Mouse (Mus musculus) kidney, postnatal 0 days (tissue): ENCODE results near the gene Cdk17. TPM values are rescaled to one million over a fixed set of nuclear protein-coding genes. Genes with fewer than 3 reads are reported as not detected.

Experiments
- ATAC-seq: fragments of 200-750 bp; cut with Nextera tagmentation; replicated peaks from 2 replicates; pipeline ENCODE4 v1.8.0; 2017; ENCODE audit warnings: low read depth, moderate number of reproducible peaks, moderate TSS enrichment, moderate library complexity; ENCODE audit not compliant: low FRiP score
- DNase-seq: peaks from one replicate; pipeline ENCODE4 v3.0.0-alpha.2; 2016; ENCODE audit warnings: low spot score
- H3K27ac ChIP-seq: fragments of 300-500 bp; sonication (generic); 2 replicates; pipeline ENCODE4 v1.5.1; 2014; ENCODE audit warnings: mild to moderate bottlenecking
- H3K27me3 ChIP-seq: fragments of 300-500 bp; sonication (generic); 2 replicates; pipeline ENCODE4 v1.6.1; 2014; ENCODE audit warnings: low read length, mixed read lengths; ENCODE audit not compliant: insufficient read depth
- H3K36me3 ChIP-seq: fragments of 300-500 bp; sonication (generic); 2 replicates; pipeline ENCODE4 v1.6.1; 2014; ENCODE audit warnings: low read length, mixed read lengths; ENCODE audit not compliant: insufficient read depth
- H3K4me1 ChIP-seq: fragments of 300-500 bp; sonication (generic); replicated peaks from 2 replicates; pipeline ENCODE4 v1.6.1; 2014; ENCODE audit warnings: antibody characterized with exemption, low read length, mixed read lengths; ENCODE audit not compliant: insufficient read depth
- H3K4me2 ChIP-seq: fragments of 300-500 bp; sonication (generic); 2 replicates; pipeline ENCODE4 v1.6.1; 2014; ENCODE audit warnings: mild to moderate bottlenecking, low read length, moderate library complexity, mixed read lengths
- H3K4me3 ChIP-seq: fragments of 300-500 bp; sonication (generic); replicated peaks from 2 replicates; pipeline ENCODE4 v1.5.1; 2014; ENCODE audit warnings: low read depth, low read length
- H3K9ac ChIP-seq: fragments of 300-500 bp; sonication (generic); 2 replicates; pipeline ENCODE4 v1.6.1; 2014; ENCODE audit warnings: low read depth, low read length
- H3K9me3 ChIP-seq: fragments of 300-500 bp; sonication (generic); replicated peaks from 2 replicates; pipeline ENCODE4 v1.6.1; 2016; ENCODE audit warnings: low read length, inconsistent platforms, mixed read lengths
- CTCF ChIP-seq: IDR thresholded peaks from 2 replicates; pipeline ENCODE4 v1.5.1; 2016; ENCODE audit warnings: antibody characterized with exemption, low read depth, mild to moderate bottlenecking, moderate library complexity
- WGBS: fragments of 180-500 bp; shearing (Covaris S2); extraction: QIAGEN DNeasy Blood & Tissue Kit; methylation state at CpG from one replicate; pipeline ENCODE4 v1.1.7; 2014; 5-methylcytosine and 5-hydroxymethylcytosine counted together
- polyA plus RNA-seq: library from polyadenylated mRNA; unstranded; fragments of >200 nt; fragmentation: Nextera tagmentation; extraction: Ambion mirVana; gene quantifications from 2 replicates; pipeline ENCODE4 v1.2.1, GENCODE M21; 2015

The Cdk17 gene
- polyA plus RNA-seq, 1 experiment from 2014 or later, result 16.4 TPM

- no peak for DNase-seq
- no peaks in the 10 kb centered on the region for H3K27me3 ChIP-seq
- H3K4me2 ChIP-seq, result no peak overlapping the region
- no peaks in the 10 kb centered on the region for H3K9me3 ChIP-seq
- H3K36me3 ChIP-seq, result peaks cover 6% of the 10 kb centered on the region; the same call in 1 of the 2 replicates
- no peak; the same call in 1 of the 2 replicates for ATAC-seq
- H3K4me1 ChIP-seq, result 0 out of 2 replicates have a peak, but pooled peaks cover 11% of the 10 kb centered on the region
- WGBS, result 61% methylated on average over 6 of the region's 6 CpGs
- no peak for TF ChIP-seq CTCF
- H3K9ac ChIP-seq, result no peak overlapping the region
- no peak overlapping the region for H3K27ac ChIP-seq
- H3K4me3 ChIP-seq, result no peak overlapping the region
These were observed 92.5 kb downstream of the Cdk17 start for GRCm38 (mm10) chr10:93253156-93253555.

GRCm38 (mm10) chr10:93255294-93255693 lies 94.6 kb downstream of the Cdk17 start:
- Histone ChIP-seq H3K27ac (peak overlapping the region; percentile 42; the same call in 1 of the 2 replicates), H3K36me3 (peaks cover 11% of the 10 kb centered on the region; the same call in 1 of the 2 replicates), H3K4me2 (no peak overlapping the region), H3K4me1 (0 out of 2 replicates have a peak, but pooled peaks cover 11% of the 10 kb centered on the region), H3K9ac (no peak overlapping the region), H3K27me3 (no peaks in the 10 kb centered on the region), H3K4me3 (no peak overlapping the region), H3K9me3 (no peaks in the 10 kb centered on the region)
- 56% methylated on average over 13 of the region's 13 CpGs for WGBS
- no peak for TF ChIP-seq CTCF
- ATAC-seq (no peak), DNase-seq (no peak)

GRCm38 (mm10) chr10:93259826-93260225 lies 99.2 kb downstream of the Cdk17 start:
- Histone ChIP-seq H3K9ac (no peak overlapping the region), H3K36me3 (0 out of 2 replicates have a peak, but pooled peaks cover 15% of the 10 kb centered on the region), H3K27me3 (no peaks in the 10 kb centered on the region), H3K9me3 (no peaks in the 10 kb centered on the region), H3K4me2 (no peak overlapping the region), H3K27ac (no peak overlapping the region), H3K4me3 (no peak overlapping the region), H3K4me1 (peaks cover 16% of the 10 kb centered on the region)
- DNase-seq (no peak), ATAC-seq (no peak)
- WGBS, result 63% methylated on average over 5 of the region's 5 CpGs
- TF ChIP-seq CTCF, result no peak

GRCm38 (mm10) chr10:93261132-93261980 lies 100.7 kb downstream of the Cdk17 start:
- Histone ChIP-seq H3K36me3 (0 out of 2 replicates have a peak, but pooled peaks cover 16% of the 10 kb centered on the region), H3K4me2 (peak overlapping the region; percentile 39), H3K9me3 (no peaks in the 10 kb centered on the region), H3K4me1 (peaks cover 11% of the 10 kb centered on the region), H3K9ac (no peak overlapping the region), H3K27ac (peak overlapping the region; percentile 81), H3K4me3 (no peak overlapping the region), H3K27me3 (no peaks in the 10 kb centered on the region)
- DNase-seq (no peak), ATAC-seq (peak; percentile 46; the same call in 1 of the 2 replicates)
- WGBS, result 20% methylated on average over 16 of the region's 16 CpGs
- no peak for TF ChIP-seq CTCF

- H3K4me3 ChIP-seq, result no peak overlapping the region
- no peaks in the 10 kb centered on the region for H3K27me3 ChIP-seq
- peak; percentile 80 for ATAC-seq
- H3K4me2 ChIP-seq, result peak overlapping the region; percentile 39
- peak overlapping the region; percentile 81 for H3K27ac ChIP-seq
- H3K36me3 ChIP-seq, result 0 out of 2 replicates have a peak, but pooled peaks cover 16% of the 10 kb centered on the region
- 7% methylated on average over 15 of the region's 15 CpGs for WGBS
- peaks cover 11% of the 10 kb centered on the region for H3K4me1 ChIP-seq
- DNase-seq, result peak; percentile 72
- H3K9ac ChIP-seq, result no peak overlapping the region
- no peaks in the 10 kb centered on the region for H3K9me3 ChIP-seq
- no peak for TF ChIP-seq CTCF
These were observed 101.4 kb downstream of the Cdk17 start for GRCm38 (mm10) chr10:93261981-93262499.

GRCm38 (mm10) chr10:93263431-93263830 lies 102.8 kb downstream of the Cdk17 start:
- no peak for TF ChIP-seq CTCF
- no peak overlapping the region for H3K4me3 ChIP-seq
- H3K27ac ChIP-seq, result peak overlapping the region; percentile 31; the same call in 1 of the 2 replicates
- WGBS, result 65% methylated on average over 8 of the region's 8 CpGs
- H3K4me2 ChIP-seq, result no peak overlapping the region
- no peak overlapping the region for H3K9ac ChIP-seq
- no peaks in the 10 kb centered on the region for H3K27me3 ChIP-seq
- 0 out of 2 replicates have a peak, but pooled peaks cover 16% of the 10 kb centered on the region for H3K36me3 ChIP-seq
- no peaks in the 10 kb centered on the region for H3K9me3 ChIP-seq
- DNase-seq (no peak), ATAC-seq (no peak)
- peaks cover 11% of the 10 kb centered on the region for H3K4me1 ChIP-seq
